Mouse (Mus musculus): ENCODE measurements at regions not wholly inside any gene's neighbourhood (a gene's known extent, or its start where the extent isn't known, plus 50 kb on each side); places are given as distances from the start of the nearest gene placed in this dataset.
"Not testable (repeated sequence)": the region's sequence is repeated elsewhere in the genome, so short reads cannot be mapped to it uniquely, and the experiment has no call there.

DNA sequence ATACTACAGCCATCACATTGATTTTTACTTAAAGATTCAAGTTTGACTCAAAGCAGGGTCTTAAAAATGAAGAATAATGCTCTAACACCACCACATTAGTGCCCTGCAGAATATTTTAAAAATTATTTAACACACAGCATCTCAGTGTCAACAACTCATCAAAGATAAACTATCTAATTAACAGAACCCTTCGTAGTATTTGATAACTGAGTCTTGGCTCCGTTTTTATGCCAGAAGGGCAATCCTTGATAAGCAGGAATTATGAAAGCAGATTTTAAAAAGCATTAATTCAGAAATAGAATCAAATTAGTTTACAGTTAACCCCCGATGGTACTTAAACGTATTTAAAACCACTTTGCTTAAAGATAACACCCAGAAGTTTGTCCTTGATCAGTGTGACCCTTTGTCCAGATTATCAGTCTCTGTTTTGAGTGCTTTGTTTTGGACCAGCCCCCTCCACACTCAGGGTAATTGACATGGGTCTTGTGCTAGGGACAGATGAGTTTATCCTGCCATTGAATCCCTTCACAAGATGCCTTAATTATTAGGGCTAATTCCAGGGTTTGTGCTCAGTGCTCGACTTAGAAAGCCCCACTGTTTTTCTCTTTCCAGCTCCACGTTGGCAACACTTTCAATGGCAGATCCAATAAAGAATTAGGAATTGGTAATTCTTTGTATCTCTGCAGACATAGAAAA is 69.4 kb upstream of the Dph6 start:
- Histone ChIP-seq H3K36me3 (ENCODE audit: control insufficient read depth, insufficient read depth) (no peaks in the 10 kb centered on the region), H3ac (ENCODE audit: control insufficient read depth, insufficient read length, low read depth) (no peak overlapping the region), H3K4me3 (ENCODE audit: insufficient read depth, poor library complexity, severe bottlenecking) (no peak overlapping the region), H3K79me2 (ENCODE audit: control insufficient read depth, insufficient read depth) (no peaks in the 10 kb centered on the region), H3K79me3 (ENCODE audit: low read depth) (no peaks in the 10 kb centered on the region), H3K27me3 (ENCODE audit: control insufficient read depth, insufficient read depth, insufficient read length) (no peaks in the 10 kb centered on the region)
- TF ChIP-seq USF1 (IDR thresholded peaks at IDR 0.05; ENCODE audit: low read depth) (no peak), MYOD1 (IDR thresholded peaks at IDR 0.05; ENCODE audit: control insufficient read depth, insufficient read length, low read depth) (no peak)

GRCm38 (mm10) chr2:114727197-114727596 is 72.4 kb upstream of the Dph6 start:
- TF ChIP-seq MYOD1 (IDR thresholded peaks at IDR 0.05; ENCODE audit: control insufficient read depth, insufficient read length, low read depth) = no peak
- TF ChIP-seq MYOG (IDR thresholded peaks at IDR 0.05; ENCODE audit: control insufficient read depth, extremely low read depth, insufficient read length) = no peak
- TF ChIP-seq CTCF (IDR thresholded peaks at IDR 0.05; ENCODE audit: control insufficient read depth, insufficient read depth, insufficient read length) = no peak
- TF ChIP-seq USF1 (IDR thresholded peaks at IDR 0.05; ENCODE audit: low read depth) = no peak
- TF ChIP-seq FOSL1 (IDR thresholded peaks at IDR 0.05; ENCODE audit: insufficient read depth, low read length, poor library complexity, severe bottlenecking) = no peak
- no peak for TF ChIP-seq CEBPB (IDR thresholded peaks at IDR 0.05; ENCODE audit: low read depth)
- no peak for TF ChIP-seq MAX (IDR thresholded peaks at IDR 0.05)
- H3K36me3 ChIP-seq (ENCODE audit: control insufficient read depth, insufficient read depth) = no peaks in the 10 kb centered on the region
- no peaks in the 10 kb centered on the region for H3K27me3 ChIP-seq (ENCODE audit: control insufficient read depth, insufficient read depth, insufficient read length)
- H3ac ChIP-seq (ENCODE audit: control insufficient read depth, insufficient read length, low read depth) = no peak overlapping the region
- H3K79me2 ChIP-seq (ENCODE audit: control insufficient read depth, insufficient read depth) = no peaks in the 10 kb centered on the region
- no peaks in the 10 kb centered on the region for H3K79me3 ChIP-seq (ENCODE audit: low read depth)
- H3K4me3 ChIP-seq (ENCODE audit: insufficient read depth, poor library complexity, severe bottlenecking) = no peak overlapping the region

GRCm38 (mm10) chr2:114734861-114735569 is 80.3 kb upstream of the Dph6 start:
- Histone ChIP-seq H3K27me3 (ENCODE audit: control insufficient read depth, insufficient read depth, insufficient read length) (no peaks in the 10 kb centered on the region), H3K79me3 (ENCODE audit: low read depth) (no peaks in the 10 kb centered on the region), H3K79me2 (ENCODE audit: control insufficient read depth, insufficient read depth) (no peaks in the 10 kb centered on the region), H3K36me3 (ENCODE audit: control insufficient read depth, insufficient read depth) (no peaks in the 10 kb centered on the region), H3K4me3 (ENCODE audit: insufficient read depth, poor library complexity, severe bottlenecking) (no peak overlapping the region), H3ac (ENCODE audit: control insufficient read depth, insufficient read length, low read depth) (no peak overlapping the region)
- TF ChIP-seq FOSL1 (IDR thresholded peaks at IDR 0.05; ENCODE audit: insufficient read depth, low read length, poor library complexity, severe bottlenecking) (no peak), CEBPB (IDR thresholded peaks at IDR 0.05; ENCODE audit: low read depth) (no peak), MYOD1 (IDR thresholded peaks at IDR 0.05; ENCODE audit: control insufficient read depth, insufficient read length, low read depth) (no peak), CTCF (IDR thresholded peaks at IDR 0.05; ENCODE audit: control insufficient read depth, insufficient read depth, insufficient read length) (no peak), USF1 (IDR thresholded peaks at IDR 0.05; ENCODE audit: low read depth) (no peak), MYOG (IDR thresholded peaks at IDR 0.05; ENCODE audit: control insufficient read depth, extremely low read depth, insufficient read length) (no peak), MAX (IDR thresholded peaks at IDR 0.05) (no peak)

DNA sequence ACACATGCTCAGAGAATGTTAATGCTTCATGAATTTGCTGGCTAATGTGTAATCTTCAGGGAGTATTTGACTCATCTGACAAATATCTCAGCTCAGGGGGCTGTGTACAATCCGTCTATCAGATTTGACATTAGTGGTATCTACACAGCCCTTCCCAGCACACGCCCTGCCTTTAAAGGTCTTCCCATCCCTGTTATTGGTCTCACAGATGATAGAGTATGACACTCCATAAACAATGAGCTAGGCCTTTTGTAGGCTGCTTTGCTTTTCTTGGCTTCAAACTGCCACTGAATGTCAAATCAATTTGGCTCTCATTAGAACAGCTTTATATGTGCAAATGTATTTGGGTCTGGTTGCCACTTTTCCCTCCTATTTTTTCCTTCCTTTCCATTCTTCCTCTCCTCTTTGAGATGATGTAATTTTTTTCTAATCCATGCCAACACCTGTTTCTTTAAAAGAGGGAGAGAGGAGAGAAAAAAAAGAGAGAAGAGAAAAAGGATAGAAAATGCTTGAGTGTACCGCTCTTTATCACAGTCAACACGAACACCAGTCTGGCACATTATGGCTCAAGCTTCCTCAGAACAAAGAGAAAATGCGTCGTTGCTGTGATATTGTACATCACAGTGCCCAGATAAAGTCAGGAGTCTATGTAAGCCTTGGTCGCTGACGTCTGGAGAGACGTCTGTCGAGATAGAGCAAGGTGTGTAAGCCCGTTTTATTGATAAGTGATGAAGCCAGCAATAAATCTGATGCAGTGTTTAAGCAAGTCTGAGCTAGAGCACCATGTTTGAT is 84.9 kb upstream of the Dph6 start:
- Histone ChIP-seq H3K27me3 (ENCODE audit: control insufficient read depth, insufficient read depth, insufficient read length) (no peaks in the 10 kb centered on the region), H3K4me3 (ENCODE audit: insufficient read depth, poor library complexity, severe bottlenecking) (no peak overlapping the region), H3K79me2 (ENCODE audit: control insufficient read depth, insufficient read depth) (no peaks in the 10 kb centered on the region), H3K79me3 (ENCODE audit: low read depth) (no peaks in the 10 kb centered on the region), H3K36me3 (ENCODE audit: control insufficient read depth, insufficient read depth) (no peaks in the 10 kb centered on the region), H3ac (ENCODE audit: control insufficient read depth, insufficient read length, low read depth) (no peak overlapping the region)
- no peak for TF ChIP-seq MYOD1 (IDR thresholded peaks at IDR 0.05; ENCODE audit: control insufficient read depth, insufficient read length, low read depth)
- TF ChIP-seq FOSL1 (IDR thresholded peaks at IDR 0.05; ENCODE audit: insufficient read depth, low read length, poor library complexity, severe bottlenecking) = no peak
- TF ChIP-seq CTCF (IDR thresholded peaks at IDR 0.05; ENCODE audit: control insufficient read depth, insufficient read depth, insufficient read length) = no peak

DNA sequence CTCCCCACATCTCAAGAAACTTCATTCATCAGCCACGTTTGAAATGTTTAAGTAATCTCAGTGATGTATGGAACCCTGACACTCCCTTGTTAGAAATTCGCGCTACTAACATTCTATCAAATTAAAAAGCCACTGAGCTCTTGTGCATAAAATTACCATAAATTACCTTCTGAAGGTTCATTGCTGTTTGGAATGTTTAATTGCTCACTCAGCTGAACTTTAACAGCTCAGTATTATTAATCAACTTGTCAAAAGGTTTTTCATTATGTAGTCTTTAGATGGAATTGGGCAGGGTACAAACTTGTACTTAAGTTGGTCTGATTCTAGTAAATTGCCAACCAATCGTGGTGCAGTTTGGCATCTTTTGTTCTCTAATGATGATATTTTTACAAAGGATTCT is 108.5 kb upstream of the Dph6 start:
- no peaks in the 10 kb centered on the region for H3K27me3 ChIP-seq (ENCODE audit: control insufficient read depth, insufficient read depth, insufficient read length)
- TF ChIP-seq FOSL1 (IDR thresholded peaks at IDR 0.05; ENCODE audit: insufficient read depth, low read length, poor library complexity, severe bottlenecking) (no peak), CEBPB (IDR thresholded peaks at IDR 0.05; ENCODE audit: low read depth) (no peak), MYOG (IDR thresholded peaks at IDR 0.05; ENCODE audit: control insufficient read depth, extremely low read depth, insufficient read length) (no peak), MAX (IDR thresholded peaks at IDR 0.05) (no peak), CTCF (IDR thresholded peaks at IDR 0.05; ENCODE audit: control insufficient read depth, insufficient read depth, insufficient read length) (no peak)
- H3ac ChIP-seq (ENCODE audit: control insufficient read depth, insufficient read length, low read depth) = no peak overlapping the region
- no peaks in the 10 kb centered on the region for H3K79me2 ChIP-seq (ENCODE audit: control insufficient read depth, insufficient read depth)
- no peaks in the 10 kb centered on the region for H3K36me3 ChIP-seq (ENCODE audit: control insufficient read depth, insufficient read depth)
- no peaks in the 10 kb centered on the region for H3K79me3 ChIP-seq (ENCODE audit: low read depth)
- no peak overlapping the region for H3K4me3 ChIP-seq (ENCODE audit: insufficient read depth, poor library complexity, severe bottlenecking)

DNA sequence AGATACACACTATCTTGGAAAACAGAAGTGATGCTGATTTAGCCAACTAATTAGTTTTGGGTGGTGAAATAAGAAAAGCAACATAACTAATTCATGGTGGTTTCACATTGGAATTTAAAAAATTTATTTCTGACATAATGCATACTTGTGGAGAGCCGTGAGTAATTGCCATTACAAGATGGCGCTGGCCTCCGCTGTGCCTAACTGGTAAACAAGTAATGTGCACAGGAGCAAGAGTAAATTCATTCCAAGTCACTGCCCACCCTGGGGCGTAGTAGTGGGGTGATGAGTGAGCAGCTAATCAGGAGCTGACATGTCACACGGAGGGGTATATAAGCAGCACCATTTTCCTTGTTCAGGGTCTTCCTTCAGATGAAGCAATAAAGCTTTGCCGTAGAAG is 119.0 kb upstream of the Dph6 start:
- not testable (repeated sequence) for H3K27me3 ChIP-seq (ENCODE audit: control insufficient read depth, insufficient read depth, insufficient read length); H3K79me2 ChIP-seq (ENCODE audit: control insufficient read depth, insufficient read depth); H3K79me3 ChIP-seq (ENCODE audit: low read depth); H3K4me3 ChIP-seq (ENCODE audit: insufficient read depth, poor library complexity, severe bottlenecking); H3ac ChIP-seq (ENCODE audit: control insufficient read depth, insufficient read length, low read depth); H3K36me3 ChIP-seq (ENCODE audit: control insufficient read depth, insufficient read depth)

Data from C2C12 (cell line).